Mouse (Mus musculus) testis, adult 2 months (tissue): ENCODE data around the gene Ppard. TPM values are rescaled to one million over a fixed set of nuclear protein-coding genes. Genes with fewer than 3 reads are reported as not detected.

Experiments used
- H3K27ac ChIP-seq: fragments of 200-500 bp; 2 replicates; pipeline ENCODE4 v1.5.1; 2012; ENCODE audit warnings: low read depth, low read length; ENCODE audit not compliant: control insufficient read depth, insufficient read depth
- H3K27me3 ChIP-seq: fragments of 200-500 bp; 2 replicates; pipeline ENCODE4 v1.6.1; 2012; ENCODE audit warnings: mild to moderate bottlenecking, low read length, moderate library complexity; ENCODE audit not compliant: control insufficient read depth, insufficient read depth
- H3K36me3 ChIP-seq: fragments of 200-500 bp; 2 replicates; pipeline ENCODE4 v1.6.1; 2012; ENCODE audit warnings: mild to moderate bottlenecking, low read length; ENCODE audit not compliant: control insufficient read depth, insufficient read depth
- H3K4me1 ChIP-seq: fragments of 200-500 bp; 2 replicates; pipeline ENCODE4 v1.6.1; 2012; ENCODE audit warnings: low read length; ENCODE audit not compliant: control insufficient read depth, insufficient read depth
- H3K4me3 ChIP-seq: fragments of 200-500 bp; 2 replicates; pipeline ENCODE4 v1.5.1; 2012; ENCODE audit warnings: low read depth, mild to moderate bottlenecking, low read length, moderate library complexity, mixed read lengths; ENCODE audit not compliant: control insufficient read depth
- CTCF ChIP-seq: fragments of 200-500 bp; IDR thresholded peaks from 2 replicates; pipeline ENCODE4 v1.5.1; 2012; ENCODE audit warnings: low read depth, mild to moderate bottlenecking, inconsistent platforms, low read length, moderate library complexity; ENCODE audit not compliant: control insufficient read depth, insufficient read depth, insufficient replicate concordance
- POLR2A ChIP-seq: fragments of 200-500 bp; IDR thresholded peaks from 2 replicates; pipeline ENCODE4 v1.6.1; 2012; ENCODE audit warnings: low read depth, mild to moderate bottlenecking, inconsistent platforms, low read length, moderate library complexity; ENCODE audit not compliant: control insufficient read depth
- polyA plus RNA-seq: library from polyadenylated mRNA; depleted of rRNA; stranded (reverse); fragments of >200 nt; gene quantifications from 2 replicates; pipeline ENCODE4 v1.2.3, GENCODE M21; 2012; rRNA removed

The Ppard gene
- polyA plus RNA-seq, 1 experiment, result 3.1 TPM

GRCm38 (mm10) chr17:28345882-28346281, 113.4 kb downstream of the Ppard start:
- Histone ChIP-seq H3K36me3 (no peaks in the 10 kb centered on the region), H3K4me3 (no peak overlapping the region), H3K4me1 (peaks cover 14% of the 10 kb centered on the region), H3K27ac (no peak overlapping the region; the same call in 1 of the 2 replicates), H3K27me3 (no peaks in the 10 kb centered on the region)
- TF ChIP-seq POLR2A (no peak), CTCF (no peak)

GRCm38 (mm10) chr17:28347327-28347726, 114.8 kb downstream of the Ppard start:
- TF ChIP-seq CTCF (peak; percentile 3; the same call in 1 of the 2 replicates), POLR2A (no peak)
- Histone ChIP-seq H3K4me1 (peaks cover 15% of the 10 kb centered on the region), H3K27ac (no peak overlapping the region), H3K4me3 (no peak overlapping the region), H3K27me3 (no peaks in the 10 kb centered on the region), H3K36me3 (no peaks in the 10 kb centered on the region)

- Histone ChIP-seq H3K4me3 (no peak overlapping the region), H3K27me3 (no peaks in the 10 kb centered on the region), H3K36me3 (no peaks in the 10 kb centered on the region), H3K4me1 (peaks cover 15% of the 10 kb centered on the region), H3K27ac (no peak overlapping the region)
- TF ChIP-seq CTCF (no peak), POLR2A (no peak)
Measured at GRCm38 (mm10) chr17:28348211-28348610, 115.7 kb downstream of the Ppard start.

- TF ChIP-seq CTCF (no peak), POLR2A (no peak)
- H3K27ac ChIP-seq, result no peak overlapping the region
Measured at GRCm38 (mm10) chr17:28349264-28349880, 116.9 kb downstream of the Ppard start.

GRCm38 (mm10) chr17:28349901-28350465, 117.5 kb downstream of the Ppard start:
- peak overlapping the region; percentile 75 for H3K4me3 ChIP-seq
- no peaks in the 10 kb centered on the region for H3K27me3 ChIP-seq
- no peak overlapping the region for H3K27ac ChIP-seq
- no peaks in the 10 kb centered on the region for H3K36me3 ChIP-seq
- TF ChIP-seq POLR2A (no peak), CTCF (no peak)
- peaks cover 15% of the 10 kb centered on the region for H3K4me1 ChIP-seq

More at GRCm38 (mm10) chr17:28349264-28349880, 116.9 kb downstream of the Ppard start:
- Histone ChIP-seq H3K4me1 (peaks cover 15% of the 10 kb centered on the region), H3K27me3 (no peaks in the 10 kb centered on the region), H3K4me3 (peak overlapping the region; percentile 75), H3K36me3 (no peaks in the 10 kb centered on the region)

GRCm38 (mm10) chr17:28350466-28351352, 118.2 kb downstream of the Ppard start, which contains the start of gene Tead3:
Gene Tead3, minus strand, starts transcription at chr17:28350817.
- H3K27ac ChIP-seq, result peak within 1 kb of the TSS; percentile 76; the same call in 1 of the 2 replicates
- no peaks in the 10 kb centered on the region for H3K36me3 ChIP-seq
- peaks cover 15% of the 10 kb centered on the region for H3K4me1 ChIP-seq
- H3K4me3 ChIP-seq, result peak within 1 kb of the TSS; percentile 84
- no peak; the same call in 1 of the 2 replicates for TF ChIP-seq POLR2A
- no peak for TF ChIP-seq CTCF
- H3K27me3 ChIP-seq, result no peaks in the 10 kb centered on the region

Other genes with a start within 250 kb of the Ppard start
- gene Tcp11, start 152.1 kb upstream of the Ppard start, polyA plus RNA-seq, result 4,001 and 4,433 TPM in 2 replicates
- gene Scube3, start 90.6 kb upstream of the Ppard start, polyA plus RNA-seq, result 3.2 and 3.4 TPM in 2 replicates
- 89.4 and 90.8 TPM in 2 replicates for gene Zfp523, start 55.6 kb upstream of the Ppard start, polyA plus RNA-seq
- 1.7 and 2.8 TPM in 2 replicates for gene Def6, start 24.9 kb upstream of the Ppard start, polyA plus RNA-seq
- gene Fance, start 80.8 kb downstream of the Ppard start, polyA plus RNA-seq, result 4.3 and 4.4 TPM in 2 replicates
- gene Rpl10a, start 95.8 kb downstream of the Ppard start, polyA plus RNA-seq, result 444 and 603 TPM in 2 replicates
- gene Tead3, start 118.1 kb downstream of the Ppard start, polyA plus RNA-seq, result 3.2 and 4.3 TPM in 2 replicates
- gene Tulp1, start 132.5 kb downstream of the Ppard start, polyA plus RNA-seq, result 0.12 and 0.36 TPM in 2 replicates